Mouse (Mus musculus) hindbrain, embryonic 16.5 days (tissue): ENCODE data around the gene Lsm7. TPM values are rescaled to one million over a fixed set of nuclear protein-coding genes. Genes with fewer than 3 reads are reported as not detected.
"Not testable (repeated sequence)": the region's sequence is repeated elsewhere in the genome, so short reads cannot be mapped to it uniquely, and the experiment has no call there.

Experiments
- ATAC-seq: fragments of 200-750 bp; cut with Nextera tagmentation; 2 replicates; pipeline ENCODE4 v1.8.0; 2017; ENCODE audit warnings: moderate TSS enrichment, moderate library complexity
- H3K27ac ChIP-seq: fragments of 300-500 bp; sonication (generic); 2 replicates; pipeline ENCODE4 v1.5.1; 2014; ENCODE audit warnings: low read depth, mild to moderate bottlenecking, control low read depth, low read length, moderate library complexity
- H3K27me3 ChIP-seq: fragments of 300-500 bp; sonication (generic); replicated peaks from 2 replicates; pipeline ENCODE4 v1.6.1; 2014; ENCODE audit warnings: low read length; ENCODE audit not compliant: control insufficient read depth, insufficient read depth
- H3K36me3 ChIP-seq: fragments of 300-500 bp; sonication (generic); 2 replicates; pipeline ENCODE4 v1.6.1; 2014; ENCODE audit warnings: mild to moderate bottlenecking, low read length, moderate library complexity, mixed read lengths; ENCODE audit not compliant: control insufficient read depth, insufficient read depth
- H3K4me1 ChIP-seq: fragments of 300-500 bp; sonication (generic); 2 replicates; pipeline ENCODE4 v1.6.1; 2014; ENCODE audit warnings: low read depth, low read length; ENCODE audit not compliant: control insufficient read depth, insufficient read depth
- H3K4me2 ChIP-seq: fragments of 300-500 bp; sonication (generic); 2 replicates; pipeline ENCODE4 v1.6.1; 2014; ENCODE audit warnings: mild to moderate bottlenecking, low read length, control low read depth, moderate library complexity
- H3K4me3 ChIP-seq: fragments of 300-500 bp; sonication (generic); 2 replicates; pipeline ENCODE4 v1.5.1; 2014; ENCODE audit warnings: mild to moderate bottlenecking, low read length, control low read depth, moderate library complexity
- H3K9ac ChIP-seq: fragments of 300-500 bp; sonication (generic); 2 replicates; pipeline ENCODE4 v1.6.1; 2014; ENCODE audit warnings: low read depth, mild to moderate bottlenecking, control low read depth, low read length, moderate library complexity
- H3K9me3 ChIP-seq: fragments of 300-500 bp; sonication (generic); 2 replicates; pipeline ENCODE4 v1.6.1; 2014; ENCODE audit warnings: mild to moderate bottlenecking, low read length, moderate library complexity; ENCODE audit not compliant: control insufficient read depth
- WGBS: fragments of 180-500 bp; shearing (Covaris S2); extraction: QIAGEN DNeasy Blood & Tissue Kit; methylation state at CpG from one replicate; pipeline ENCODE4 v1.1.7; 2014; 5-methylcytosine and 5-hydroxymethylcytosine counted together
- polyA plus RNA-seq: library from polyadenylated mRNA; unstranded; fragments of >200 nt; fragmentation: Nextera tagmentation; extraction: Ambion mirVana; gene quantifications from 2 replicates; pipeline ENCODE4 v1.2.1, GENCODE M21; 2015

The Lsm7 gene
- polyA plus RNA-seq, 1 experiment from 2014 or later = 208 TPM

DNA sequence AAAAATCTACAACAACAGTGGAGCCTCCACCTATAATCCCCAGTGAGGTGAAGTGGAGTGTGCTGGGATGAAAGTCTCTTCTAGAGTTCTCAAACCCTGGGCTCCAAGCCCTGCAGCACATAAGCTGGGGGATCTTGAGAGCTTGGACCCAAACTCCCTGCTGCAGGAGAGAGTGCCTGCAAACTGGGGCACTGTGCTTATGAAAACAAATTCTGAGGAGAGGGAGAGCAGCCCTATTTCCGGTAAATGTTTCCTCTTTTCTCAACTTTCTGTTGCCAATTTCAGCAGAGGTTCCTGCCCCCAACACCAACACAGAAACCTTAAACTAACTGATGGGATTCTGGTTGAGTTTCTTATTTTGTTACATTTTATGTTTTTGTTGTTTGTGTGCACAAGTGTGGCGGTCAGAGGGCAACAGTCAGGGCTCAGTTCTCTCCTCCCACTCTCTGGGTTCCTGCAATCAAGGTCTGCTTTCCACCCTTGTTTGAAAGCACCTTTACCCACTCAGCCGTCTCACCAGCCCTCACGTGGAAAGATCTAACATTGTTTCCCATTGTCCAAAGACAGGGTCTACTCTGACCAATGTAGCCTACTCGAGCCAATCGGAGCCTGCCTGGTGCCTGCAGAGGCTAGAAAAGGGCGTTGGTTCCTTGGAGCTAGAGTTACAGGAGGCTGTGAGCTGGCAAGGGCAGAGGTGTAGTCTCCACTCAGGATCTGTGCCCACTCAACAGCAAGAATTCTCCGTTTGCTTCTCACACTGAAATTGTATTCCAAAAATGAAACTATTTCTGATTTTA is 31.0 kb downstream of the Lsm7 start:
- peaks cover 12% of the 10 kb centered on the region for H3K4me1 ChIP-seq
- no peak overlapping the region for H3K27ac ChIP-seq
- H3K36me3 ChIP-seq = peaks cover under 1% of the 10 kb centered on the region; the same call in 1 of the 2 replicates
- no peak overlapping the region for H3K9ac ChIP-seq
- ATAC-seq = no peak
- no peak overlapping the region for H3K4me2 ChIP-seq
- H3K4me3 ChIP-seq = no peak overlapping the region
- 67% methylated on average over 8 of the region's 8 CpGs for WGBS
- no peaks in the 10 kb centered on the region for H3K27me3 ChIP-seq
- no peaks in the 10 kb centered on the region for H3K9me3 ChIP-seq

DNA sequence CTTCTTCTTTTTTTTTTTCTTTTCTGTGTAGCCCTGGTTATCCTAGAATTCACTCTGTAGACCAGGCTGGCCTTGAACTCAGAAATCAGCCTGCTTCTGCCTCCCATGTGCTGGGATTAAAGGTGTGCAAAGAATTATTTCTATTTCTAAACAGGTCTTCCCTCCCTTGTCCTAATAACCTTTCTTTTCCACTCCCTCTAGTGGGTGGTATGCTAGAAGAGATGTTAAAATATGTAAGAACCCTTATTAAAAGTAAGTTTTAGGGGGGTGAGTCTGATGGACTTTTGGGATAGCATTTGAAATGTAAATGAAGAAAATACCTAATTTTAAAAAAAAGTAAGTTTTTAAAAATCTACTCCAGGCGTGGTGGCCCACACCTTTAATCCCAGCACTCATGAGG is 31.7 kb downstream of the Lsm7 start:
- no peak for ATAC-seq
- Histone ChIP-seq H3K9me3 (no peaks in the 10 kb centered on the region), H3K36me3 (no peaks in the 10 kb centered on the region), H3K4me1 (peaks cover 9% of the 10 kb centered on the region), H3K4me2 (no peak overlapping the region), H3K4me3 (no peak overlapping the region), H3K9ac (no peak overlapping the region), H3K27me3 (no peaks in the 10 kb centered on the region), H3K27ac (no peak overlapping the region)
- WGBS = 77% methylated on average over 1 of the region's 1 CpGs

DNA sequence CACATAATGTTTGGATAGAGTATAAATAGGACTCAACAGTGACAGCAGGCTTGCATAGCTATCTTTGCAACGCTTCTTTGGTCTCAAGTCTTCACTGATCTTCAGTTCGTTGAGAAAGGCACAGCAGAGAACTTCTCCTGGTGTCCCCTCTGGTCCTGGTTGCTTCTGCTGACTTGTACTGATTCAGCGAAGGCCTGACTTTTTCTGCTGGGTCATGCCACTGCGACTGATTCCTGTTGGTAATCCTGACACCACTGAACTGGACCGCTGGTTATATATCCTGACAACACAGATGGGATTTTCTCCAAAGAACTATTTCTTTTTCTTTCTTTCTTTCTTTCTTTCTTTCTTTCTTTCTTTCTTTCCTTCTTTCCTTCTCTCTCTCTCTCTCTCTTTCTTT is 32.5 kb downstream of the Lsm7 start:
- H3K4me1 ChIP-seq = peaks cover under 1% of the 10 kb centered on the region
- H3K9me3 ChIP-seq = no peaks in the 10 kb centered on the region
- H3K36me3 ChIP-seq = no peaks in the 10 kb centered on the region
- 90% methylated on average over 5 of the region's 5 CpGs for whole genome bisulfite sequencing
- H3K4me3 ChIP-seq = no peak overlapping the region
- H3K4me2 ChIP-seq = no peak overlapping the region
- no peak for ATAC-seq
- no peaks in the 10 kb centered on the region for H3K27me3 ChIP-seq
- H3K9ac ChIP-seq = no peak overlapping the region
- H3K27ac ChIP-seq = no peak overlapping the region

DNA sequence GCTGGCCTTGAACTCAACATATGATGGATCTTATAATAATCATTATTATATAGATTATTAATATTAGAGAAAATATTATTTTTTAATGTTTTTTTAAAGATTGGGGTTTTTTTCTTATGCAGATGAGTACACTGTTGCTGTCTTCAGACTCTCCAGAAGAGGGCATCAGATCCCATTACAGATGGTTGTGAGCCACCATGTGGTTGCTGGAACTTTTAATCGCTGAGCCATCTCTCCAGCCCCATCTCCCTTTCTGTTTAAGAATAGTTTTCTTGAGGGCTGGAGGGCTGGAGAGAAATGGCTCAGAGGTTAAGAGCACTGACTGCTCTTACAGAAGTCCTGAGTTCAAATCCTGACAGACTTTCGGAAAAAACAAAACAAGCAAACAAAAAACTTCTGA is 33.0 kb downstream of the Lsm7 start:
- ATAC-seq = no peak
- H3K36me3 ChIP-seq = no peaks in the 10 kb centered on the region
- no peaks in the 10 kb centered on the region for H3K4me1 ChIP-seq
- 50% methylated on average over 2 of the region's 2 CpGs for WGBS
- no peak overlapping the region for H3K9ac ChIP-seq
- H3K4me3 ChIP-seq = no peak overlapping the region
- H3K27me3 ChIP-seq = no peaks in the 10 kb centered on the region
- no peak overlapping the region for H3K27ac ChIP-seq
- H3K4me2 ChIP-seq = no peak overlapping the region
- H3K9me3 ChIP-seq = no peaks in the 10 kb centered on the region

DNA sequence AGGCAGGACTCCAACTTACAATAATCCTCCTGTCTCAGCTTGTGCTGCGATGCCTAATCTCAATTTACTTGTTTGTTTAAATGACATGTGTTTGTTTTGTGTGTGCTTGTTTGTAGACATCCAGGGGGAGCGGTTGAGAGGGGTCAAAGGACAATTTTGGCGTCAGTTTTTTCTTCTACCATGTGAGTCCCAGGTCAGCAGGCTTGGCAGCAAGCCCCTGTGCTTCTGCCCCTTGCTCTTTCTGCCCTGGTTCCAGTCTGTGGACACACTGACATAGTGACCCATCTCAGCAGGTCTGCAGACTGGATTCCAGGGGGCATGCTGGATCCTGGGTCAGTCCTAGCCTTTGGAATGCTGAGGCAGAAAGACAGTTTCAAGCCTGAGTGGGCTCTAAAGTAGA is 35.6 kb downstream of the Lsm7 start:
- Histone ChIP-seq H3K4me3 (no peak overlapping the region), H3K4me1 (no peaks in the 10 kb centered on the region), H3K27me3 (no peaks in the 10 kb centered on the region), H3K9me3 (no peaks in the 10 kb centered on the region), H3K27ac (no peak overlapping the region), H3K9ac (0 out of 2 replicates have a peak overlapping the region, but pooled peaks have one; percentile 11), H3K4me2 (no peak overlapping the region), H3K36me3 (no peaks in the 10 kb centered on the region)
- ATAC-seq = no peak
- WGBS = 64% methylated on average over 3 of the region's 3 CpGs

DNA sequence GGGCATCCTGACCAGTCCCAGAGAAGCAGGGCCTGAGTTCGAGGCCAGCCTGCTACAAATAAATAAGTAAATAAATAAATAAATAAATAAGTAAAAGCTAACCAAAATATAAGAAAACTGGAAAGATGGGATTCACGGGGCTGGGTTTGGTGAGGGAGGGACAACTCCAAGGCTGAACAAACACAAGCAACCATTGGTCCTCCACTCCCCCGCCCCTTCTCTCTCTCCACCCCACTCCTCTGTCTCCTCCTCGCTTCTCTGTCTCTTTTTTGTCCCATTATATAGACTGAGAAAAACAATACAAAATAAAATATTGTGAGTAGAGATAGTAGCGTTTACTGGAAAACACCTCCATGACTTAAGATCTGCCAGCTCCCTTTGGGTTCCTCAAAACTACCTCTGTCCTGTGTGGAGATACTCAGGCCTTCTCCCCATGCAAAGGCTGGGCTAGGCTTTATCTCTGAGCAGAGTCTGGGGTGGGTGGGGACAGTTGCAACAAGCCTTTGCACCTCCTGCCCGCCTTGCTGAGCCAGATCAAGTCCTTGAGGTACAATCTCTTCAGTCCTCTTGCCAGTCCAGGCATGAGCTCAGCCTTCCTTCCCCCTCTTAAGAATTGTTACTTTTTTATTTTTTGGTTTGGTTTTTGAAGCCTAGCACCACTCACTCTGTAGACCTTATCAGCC is 36.3 kb downstream of the Lsm7 start:
- no peak overlapping the region for H3K9ac ChIP-seq
- ATAC-seq = no peak
- no peaks in the 10 kb centered on the region for H3K9me3 ChIP-seq
- H3K36me3 ChIP-seq = no peaks in the 10 kb centered on the region
- no peak overlapping the region for H3K27ac ChIP-seq
- no peak overlapping the region for H3K4me3 ChIP-seq
- no peaks in the 10 kb centered on the region for H3K27me3 ChIP-seq
- H3K4me1 ChIP-seq = no peaks in the 10 kb centered on the region
- WGBS = 57% methylated on average over 6 of the region's 6 CpGs
- no peak overlapping the region for H3K4me2 ChIP-seq

DNA sequence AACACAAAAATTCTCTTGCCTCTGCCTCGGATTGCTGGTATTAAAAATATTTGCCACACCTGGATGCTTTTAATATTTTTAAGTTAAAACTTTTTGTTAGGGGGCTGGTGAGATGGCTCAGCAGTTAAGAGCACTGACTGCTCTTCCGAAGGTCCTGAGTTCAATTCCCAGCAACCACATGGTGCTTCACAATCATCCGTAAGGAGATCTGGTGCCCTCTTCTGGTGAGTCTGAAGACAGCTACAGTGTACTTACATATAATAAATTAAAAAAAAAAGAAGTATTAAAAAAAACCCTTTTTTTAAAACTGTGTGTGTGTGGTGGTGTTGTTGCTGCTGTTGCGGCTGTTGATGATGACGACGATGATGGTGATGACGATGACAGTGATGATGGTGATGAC is 37.1 kb downstream of the Lsm7 start:
- ATAC-seq = not testable (repeated sequence)

DNA sequence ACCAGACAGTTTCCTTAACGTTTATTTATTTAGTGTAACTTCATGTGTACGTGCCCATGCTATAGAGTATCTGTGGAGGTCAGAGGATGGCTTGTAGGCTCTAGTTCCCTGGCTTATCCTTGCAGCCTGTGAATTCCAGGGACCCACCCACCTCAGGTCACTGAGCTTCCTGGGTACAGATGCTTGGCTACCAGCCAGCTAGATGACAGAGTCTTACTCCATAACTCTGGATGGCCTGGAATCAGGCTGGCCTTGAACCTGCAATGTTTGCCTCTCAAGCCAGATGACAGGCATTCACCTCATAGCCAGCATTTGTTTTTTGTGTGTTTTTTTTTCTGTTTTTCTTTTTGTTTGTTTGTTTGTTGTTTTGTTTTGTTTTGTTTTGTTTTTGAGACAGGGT is 37.8 kb downstream of the Lsm7 start:
- H3K27me3 ChIP-seq = no peaks in the 10 kb centered on the region
- ATAC-seq = no peak
- WGBS = 78% methylated on average over 2 of the region's 2 CpGs

More for the DNA sequence above, 37.1 kb downstream of the Lsm7 start:
- H3K4me3 ChIP-seq, H3K27ac ChIP-seq, H3K36me3 ChIP-seq, H3K4me2 ChIP-seq, H3K9me3 ChIP-seq, H3K9ac ChIP-seq, H3K4me1 ChIP-seq, H3K27me3 ChIP-seq: not testable (repeated sequence)
- 81% methylated on average over 7 of the region's 7 CpGs for WGBS

DNA sequence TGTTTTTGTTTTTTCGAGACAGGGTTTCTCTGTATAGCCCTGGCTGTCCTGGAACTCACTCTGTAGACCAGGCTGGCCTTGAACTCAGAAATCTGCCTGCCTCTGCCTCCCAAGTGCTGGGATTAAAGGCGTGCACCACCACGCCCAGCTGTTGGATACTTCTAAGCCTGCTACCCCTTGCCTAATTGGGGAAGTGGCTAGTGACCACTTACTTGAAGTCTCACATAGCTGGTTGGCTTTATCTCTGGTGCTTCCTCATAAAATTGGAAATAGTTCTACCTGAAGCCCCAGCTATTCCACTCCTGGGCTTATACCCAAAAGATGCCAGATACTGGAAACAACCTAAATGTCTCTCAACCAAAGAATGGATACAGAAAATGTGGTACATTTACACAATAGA is 38.7 kb downstream of the Lsm7 start:
- H3K27me3 ChIP-seq, H3K4me1 ChIP-seq, H3K9ac ChIP-seq, H3K4me2 ChIP-seq, ATAC-seq, H3K9me3 ChIP-seq, H3K36me3 ChIP-seq, H3K27ac ChIP-seq, H3K4me3 ChIP-seq: not testable (repeated sequence)
- 76% methylated on average over 3 of the region's 3 CpGs for whole genome bisulfite sequencing

More for the DNA sequence above, 37.8 kb downstream of the Lsm7 start:
- no peak overlapping the region for H3K27ac ChIP-seq
- no peaks in the 10 kb centered on the region for H3K9me3 ChIP-seq
- H3K36me3 ChIP-seq = no peaks in the 10 kb centered on the region
- H3K4me3 ChIP-seq = no peak overlapping the region
- H3K4me1 ChIP-seq = no peaks in the 10 kb centered on the region
- no peak overlapping the region for H3K4me2 ChIP-seq
- no peak overlapping the region for H3K9ac ChIP-seq
